Mouse (Mus musculus): ENCODE measurements around the gene Patz1.
A peak's percentile ranks its signal among the peaks of the same experiment; 100 is the strongest.

Gene Patz1

GRCm38 (mm10) chr11:3329891-3330451 is 41.3 kb downstream of the Patz1 start, which contains the start of gene Pik3ip1:
Gene Pik3ip1 (plus strand): TSS chr11:3330401.
- DNase-seq (ENCODE audit: low read depth, low spot score) = no peak

- peak; percentile 64 for DNase-seq (ENCODE audit: low read depth, low spot score)
These were observed 41.9 kb downstream of the Patz1 start for GRCm38 (mm10) chr11:3330566-3330965.

- no peak for DNase-seq (ENCODE audit: low read depth, low spot score)
These were observed 42.5 kb downstream of the Patz1 start for GRCm38 (mm10) chr11:3330991-3331750.

GRCm38 (mm10) chr11:3331756-3332642 is 43.3 kb downstream of the Patz1 start:
- DNase-seq (ENCODE audit: low read depth, low spot score) = peak; percentile 99

- DNase-seq (ENCODE audit: low read depth, low spot score) = no peak
These were observed 44.5 kb downstream of the Patz1 start for GRCm38 (mm10) chr11:3333111-3333695.

- no peak for DNase-seq (ENCODE audit: low read depth, low spot score)
These were observed 45.6 kb downstream of the Patz1 start for GRCm38 (mm10) chr11:3334141-3334710.

- peak; percentile 46 for DNase-seq (ENCODE audit: low read depth, low spot score)
These were observed 46.1 kb downstream of the Patz1 start for GRCm38 (mm10) chr11:3334711-3335316.

- DNase-seq (ENCODE audit: low read depth, low spot score) = peak; percentile 70
These were observed 47.1 kb downstream of the Patz1 start for GRCm38 (mm10) chr11:3335651-3336216.

- no peak for DNase-seq (ENCODE audit: low read depth, low spot score)
These were observed 47.9 kb downstream of the Patz1 start for GRCm38 (mm10) chr11:3336602-3337001.

- peak; percentile 73 for DNase-seq (ENCODE audit: low read depth, low spot score)
These were observed 48.7 kb downstream of the Patz1 start for GRCm38 (mm10) chr11:3337173-3337955.

- no peak for DNase-seq (ENCODE audit: low read depth, low spot score)
These were observed 49.3 kb downstream of the Patz1 start for GRCm38 (mm10) chr11:3337961-3338360.

- DNase-seq (ENCODE audit: low read depth, low spot score) = no peak
These were observed 52.8 kb downstream of the Patz1 start for GRCm38 (mm10) chr11:3341476-3341875.

- no peak for DNase-seq (ENCODE audit: low read depth, low spot score)
These were observed 56.2 kb downstream of the Patz1 start for GRCm38 (mm10) chr11:3344916-3345315.

- DNase-seq (ENCODE audit: low read depth, low spot score) = no peak
These were observed 57.7 kb downstream of the Patz1 start for GRCm38 (mm10) chr11:3346351-3346750.

GRCm38 (mm10) chr11:3347091-3347834 is 58.6 kb downstream of the Patz1 start:
- peak; percentile 93 for DNase-seq (ENCODE audit: low read depth, low spot score)

- peak; percentile 74 for DNase-seq (ENCODE audit: low read depth, low spot score)
These were observed 59.1 kb downstream of the Patz1 start for GRCm38 (mm10) chr11:3347835-3348195.

- peak; percentile 96 for DNase-seq (ENCODE audit: low read depth, low spot score)
These were observed 60.1 kb downstream of the Patz1 start for GRCm38 (mm10) chr11:3348576-3349342.

GRCm38 (mm10) chr11:3349343-3349695 is 60.6 kb downstream of the Patz1 start:
- DNase-seq (ENCODE audit: low read depth, low spot score) = no peak

GRCm38 (mm10) chr11:3352131-3352530 is 63.5 kb downstream of the Patz1 start:
- no peak for DNase-seq (ENCODE audit: low read depth, low spot score)
